Mouse (Mus musculus): ENCODE measurements around the gene Dmkn.
"Not testable (repeated sequence)": the region's sequence is repeated elsewhere in the genome, so short reads cannot be mapped to it uniquely, and the experiment has no call there.

The Dmkn gene

GRCm38 (mm10) chr7:30763456-30763855 is at the start of gene Dmkn:
Gene Dmkn (plus strand): TSS chr7:30763756.
- DNase-seq, result no peak

GRCm38 (mm10) chr7:30717006-30717715 is 46.4 kb upstream of the Dmkn start:
- peak; percentile 61 for DNase-seq

- DNase-seq, result no peak
Observed at GRCm38 (mm10) chr7:30717716-30718046, 45.9 kb upstream of the Dmkn start.

GRCm38 (mm10) chr7:30719669-30720068 is 43.9 kb upstream of the Dmkn start:
- DNase-seq, result no peak

GRCm38 (mm10) chr7:30721286-30721685 is 42.3 kb upstream of the Dmkn start:
- no peak for DNase-seq

GRCm38 (mm10) chr7:30723274-30723953 is 40.1 kb upstream of the Dmkn start:
- no peak for DNase-seq

- no peak for DNase-seq
Observed at GRCm38 (mm10) chr7:30728214-30728613, 35.3 kb upstream of the Dmkn start.

- no peak for DNase-seq
Observed at GRCm38 (mm10) chr7:30728739-30729395, 34.7 kb upstream of the Dmkn start.

- DNase-seq, result peak; percentile 98
Observed at GRCm38 (mm10) chr7:30729396-30730063, 34.0 kb upstream of the Dmkn start, which contains the start of gene Tmem147. Gene Tmem147 (minus strand): TSS chr7:30729540.

- DNase-seq, result not testable (repeated sequence)
Observed at GRCm38 (mm10) chr7:30730064-30730722, 33.4 kb upstream of the Dmkn start.

GRCm38 (mm10) chr7:30736211-30736610 is 27.3 kb upstream of the Dmkn start:
- DNase-seq, result no peak

- DNase-seq, result not testable (repeated sequence)
Observed at GRCm38 (mm10) chr7:30742570-30742969, 21.0 kb upstream of the Dmkn start.

- not testable (repeated sequence) for DNase-seq
Observed at GRCm38 (mm10) chr7:30743617-30744016, 19.9 kb upstream of the Dmkn start, which contains the start of gene Gapdhs. Gene Gapdhs (minus strand): TSS chr7:30743681.

GRCm38 (mm10) chr7:30744022-30744598 is 19.4 kb upstream of the Dmkn start:
- DNase-seq, result peak; percentile 61

- no peak for DNase-seq
Observed at GRCm38 (mm10) chr7:30747525-30748204, 15.9 kb upstream of the Dmkn start.

- DNase-seq, result peak; percentile 7
Observed at GRCm38 (mm10) chr7:30749824-30750606, 13.5 kb upstream of the Dmkn start.

GRCm38 (mm10) chr7:30751086-30751669 is 12.4 kb upstream of the Dmkn start, which contains the start of gene Sbsn:
Gene Sbsn (plus strand): TSS chr7:30751471.
- DNase-seq, result no peak

GRCm38 (mm10) chr7:30757001-30757400 is 6.6 kb upstream of the Dmkn start:
- DNase-seq, result no peak

- DNase-seq, result peak; percentile 49
Observed at GRCm38 (mm10) chr7:30758853-30759252, 4.7 kb upstream of the Dmkn start.

GRCm38 (mm10) chr7:30761769-30762352 is 1.7 kb upstream of the Dmkn start:
- DNase-seq, result no peak
